Mouse (Mus musculus): ENCODE data around the gene Mecom.

The Mecom gene

DNA sequence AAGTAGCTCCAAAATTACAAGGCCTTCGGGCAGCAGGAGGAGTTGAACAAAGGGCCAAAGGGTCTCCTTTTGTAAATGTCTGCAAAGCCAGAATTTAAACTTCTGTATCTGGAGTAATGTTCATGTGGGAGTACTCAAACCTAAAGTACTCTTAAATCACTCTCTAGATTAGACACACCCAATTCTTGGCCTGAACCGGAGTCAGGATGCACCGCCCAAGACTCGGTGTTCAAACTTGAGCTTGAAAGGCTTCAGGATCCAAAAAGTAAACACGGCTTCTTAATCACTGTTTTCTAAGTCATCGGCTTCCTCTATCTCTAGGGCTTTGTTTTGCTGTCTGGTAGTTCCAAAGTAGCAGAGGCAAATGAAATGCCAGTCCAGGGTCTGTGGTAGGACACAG lies 67.3 kb downstream of the Mecom start:
- DNase-seq: no peak

DNA sequence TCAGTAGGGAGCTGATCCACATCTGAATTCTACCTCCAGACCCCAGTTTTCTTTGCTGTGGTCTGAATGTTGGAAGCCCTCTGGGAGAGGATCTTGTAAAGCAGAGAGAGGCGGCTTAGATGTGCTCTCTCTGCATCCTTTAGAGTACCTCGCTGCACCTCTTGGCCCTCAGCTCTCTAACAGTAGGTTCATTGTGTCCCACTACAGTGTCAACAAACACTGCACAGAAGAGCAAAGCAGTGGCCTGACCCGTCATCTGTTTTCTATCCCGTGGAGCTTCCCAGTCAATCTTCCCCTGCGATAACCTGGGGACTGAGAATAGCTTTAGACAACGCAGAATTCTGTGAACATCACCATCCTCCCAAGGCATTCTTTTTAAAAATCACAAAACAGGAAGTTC lies 69.6 kb downstream of the Mecom start:
- DNase-seq: no peak

GRCm38 (mm10) chr3:30477008-30477407 lies 70.8 kb downstream of the Mecom start:
- no peak for DNase-seq

GRCm38 (mm10) chr3:30475591-30475990 lies 72.2 kb downstream of the Mecom start:
- no peak for DNase-seq

- DNase-seq: no peak
Measured at GRCm38 (mm10) chr3:30468068-30468835, 79.6 kb downstream of the Mecom start.

GRCm38 (mm10) chr3:30466031-30466650 lies 81.7 kb downstream of the Mecom start:
- no peak for DNase-seq

DNA sequence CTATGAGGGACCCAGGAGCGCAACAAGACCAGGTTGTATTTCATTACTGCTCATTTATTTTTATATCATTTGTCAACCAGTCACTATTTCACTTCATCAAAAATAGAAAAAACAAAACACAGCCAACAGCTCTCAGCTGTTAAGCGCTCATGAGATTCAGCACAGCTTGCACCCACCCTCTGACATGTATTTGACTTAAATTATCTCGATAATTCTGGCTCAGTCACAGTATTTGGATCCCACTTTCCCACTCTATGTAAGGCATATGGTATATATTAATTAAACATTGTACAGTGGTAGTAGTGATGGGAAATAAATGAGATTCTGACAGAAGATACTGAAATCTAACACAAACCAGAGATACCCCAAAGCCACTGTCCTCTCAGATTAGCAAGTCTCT lies 83.3 kb downstream of the Mecom start:
- no peak for DNase-seq

DNA sequence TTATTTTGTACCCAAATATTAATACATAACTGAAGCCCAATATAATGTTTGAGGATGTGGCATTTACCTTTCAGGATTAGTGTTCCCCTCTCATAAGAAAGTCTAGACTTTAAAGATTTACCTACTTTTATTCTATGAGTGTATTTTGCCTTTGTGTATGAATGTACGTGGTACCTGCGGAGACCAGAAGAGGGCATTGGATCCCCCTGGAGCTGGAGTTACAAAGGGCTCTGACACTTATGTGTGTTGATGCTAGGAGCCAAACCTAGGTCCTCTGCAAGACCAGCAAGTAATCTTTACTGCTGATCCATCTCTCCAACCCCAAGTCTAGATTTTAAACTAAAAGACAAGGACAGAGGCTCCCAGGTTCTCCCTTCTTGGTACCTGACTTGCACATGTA lies 86.0 kb downstream of the Mecom start:
- no peak for DNase-seq

GRCm38 (mm10) chr3:30460890-30461578 lies 86.8 kb downstream of the Mecom start:
- DNase-seq: no peak

DNA sequence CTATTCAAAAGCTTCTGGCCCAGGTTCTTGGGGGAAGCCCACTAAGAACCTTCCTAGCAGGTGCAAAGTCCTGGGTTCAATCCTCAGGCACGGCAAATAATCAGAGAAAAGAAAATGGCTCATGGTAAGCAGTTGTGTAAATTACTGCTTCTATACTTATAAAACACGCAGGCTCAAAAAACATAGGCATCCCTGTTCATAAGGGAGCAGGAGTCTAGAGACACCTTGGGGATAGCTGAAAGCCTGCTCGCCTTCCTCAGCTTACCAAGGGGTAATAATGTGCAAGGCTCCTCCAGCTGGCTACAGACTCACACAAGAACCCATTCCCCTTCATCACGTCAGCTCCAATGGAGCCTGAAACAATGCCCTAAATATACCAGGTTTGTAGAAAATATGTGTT lies 88.2 kb downstream of the Mecom start:
- no peak for DNase-seq

- DNase-seq: no peak
Measured at GRCm38 (mm10) chr3:30457975-30458678, 89.7 kb downstream of the Mecom start.

- DNase-seq: no peak
Measured at GRCm38 (mm10) chr3:30455902-30456301, 91.9 kb downstream of the Mecom start.

DNA sequence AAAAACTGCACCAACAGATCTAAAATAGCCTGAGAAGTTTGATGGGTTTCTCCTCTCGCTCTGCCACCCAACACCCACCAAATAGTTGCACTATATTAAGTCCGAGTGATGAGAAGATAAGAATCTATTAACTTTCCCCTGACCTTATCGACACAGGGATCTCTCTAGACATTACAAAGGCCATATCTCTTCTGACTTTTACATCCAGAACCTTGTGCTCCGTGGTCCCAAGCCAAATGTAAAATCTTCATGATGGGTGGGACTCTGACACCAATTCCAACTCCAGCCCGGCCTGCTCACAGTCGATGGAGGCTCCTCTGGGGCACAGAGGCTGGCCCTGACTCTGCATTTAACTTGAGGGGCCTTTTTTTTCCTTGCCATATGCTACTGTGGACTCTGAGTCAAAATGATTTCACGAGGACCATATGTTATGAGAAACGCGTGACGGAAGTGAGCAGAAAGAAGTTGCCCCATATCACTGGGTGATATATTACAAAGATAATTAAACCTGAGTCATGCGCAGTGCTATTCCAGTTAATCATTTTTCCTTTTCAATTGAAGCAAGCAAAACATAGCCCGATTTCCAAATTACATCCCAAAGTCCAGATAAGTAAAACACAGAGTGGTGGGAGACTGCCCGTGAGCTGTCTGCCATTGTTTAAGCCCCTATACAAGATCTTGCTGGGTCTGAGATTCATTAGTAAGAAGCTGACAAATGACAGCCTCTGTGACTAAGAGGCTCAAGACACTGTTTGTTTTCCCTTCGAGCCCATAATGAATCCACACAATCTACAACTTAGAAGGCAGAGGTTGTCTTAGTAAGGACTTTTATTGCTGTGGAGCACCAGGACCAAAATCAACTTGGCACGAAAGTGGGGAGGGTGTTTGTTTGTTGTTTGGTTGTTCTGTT lies 94.0 kb downstream of the Mecom start:
- no peak for DNase-seq

DNA sequence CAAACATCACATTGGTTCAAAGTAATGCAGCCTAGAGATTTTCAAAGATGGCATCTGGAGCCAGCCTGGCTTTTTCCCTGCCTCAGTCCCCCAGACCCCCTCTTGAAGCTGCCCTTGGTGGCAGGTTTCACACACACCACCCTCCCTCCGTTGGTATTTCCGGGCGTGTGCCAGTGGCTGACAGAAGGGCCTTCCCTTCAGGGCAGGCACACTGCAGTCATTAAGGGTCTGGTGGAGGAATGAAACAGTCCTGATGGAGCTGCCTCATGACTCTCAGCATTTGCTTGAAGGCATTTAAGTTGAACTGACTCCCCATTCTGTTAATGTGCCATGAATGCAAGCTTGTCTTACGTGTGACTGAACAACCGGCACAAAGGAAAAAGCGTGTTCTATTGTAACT lies 94.8 kb downstream of the Mecom start:
- no peak for DNase-seq

GRCm38 (mm10) chr3:30452511-30452910 lies 95.3 kb downstream of the Mecom start:
- DNase-seq: no peak

- DNase-seq: no peak
Measured at GRCm38 (mm10) chr3:30450206-30450965, 97.4 kb downstream of the Mecom start.

DNA sequence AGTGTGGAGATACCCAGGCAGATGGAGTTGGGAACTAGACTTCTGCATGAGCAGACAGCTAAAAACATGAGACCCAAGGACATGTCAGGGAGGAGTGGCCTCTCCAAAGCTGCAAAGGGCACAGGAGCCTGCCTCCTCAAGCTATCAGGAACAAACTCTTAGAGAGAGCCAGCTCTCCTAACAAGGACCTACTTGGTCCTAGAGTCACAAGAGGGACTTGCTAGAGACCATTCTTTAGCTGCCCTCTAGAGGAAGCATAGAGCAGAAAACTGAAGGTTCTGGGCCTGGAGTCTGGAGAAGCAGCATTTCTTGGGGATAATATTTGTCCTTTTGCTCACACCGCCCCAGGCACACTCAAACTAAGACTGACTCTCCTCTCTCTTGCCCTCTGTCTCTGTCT lies 99.2 kb downstream of the Mecom start:
- DNase-seq: no peak

DNA sequence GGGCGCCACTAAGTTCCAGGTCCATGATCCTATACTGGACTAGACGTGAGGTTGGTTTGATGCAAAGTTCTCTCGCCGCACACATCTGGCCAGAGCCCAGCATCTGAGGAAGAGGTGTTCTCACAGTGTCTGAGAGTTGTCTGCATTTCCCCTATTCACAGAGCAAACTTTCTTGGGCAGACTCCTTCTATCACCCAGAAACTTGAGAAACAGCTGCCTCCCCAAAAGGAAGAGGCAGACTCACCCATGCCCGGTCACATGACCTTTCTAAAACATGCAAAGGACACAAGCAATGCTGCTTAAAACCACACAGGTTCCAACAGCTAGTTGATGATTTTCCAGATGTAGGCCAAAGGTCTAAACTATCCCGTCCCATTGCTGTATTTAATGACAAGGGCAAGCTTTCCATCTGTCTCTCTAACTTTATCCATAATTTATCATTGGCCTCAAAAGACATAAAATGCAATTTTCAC lies 101.8 kb downstream of the Mecom start:
- DNase-seq: no peak

DNA sequence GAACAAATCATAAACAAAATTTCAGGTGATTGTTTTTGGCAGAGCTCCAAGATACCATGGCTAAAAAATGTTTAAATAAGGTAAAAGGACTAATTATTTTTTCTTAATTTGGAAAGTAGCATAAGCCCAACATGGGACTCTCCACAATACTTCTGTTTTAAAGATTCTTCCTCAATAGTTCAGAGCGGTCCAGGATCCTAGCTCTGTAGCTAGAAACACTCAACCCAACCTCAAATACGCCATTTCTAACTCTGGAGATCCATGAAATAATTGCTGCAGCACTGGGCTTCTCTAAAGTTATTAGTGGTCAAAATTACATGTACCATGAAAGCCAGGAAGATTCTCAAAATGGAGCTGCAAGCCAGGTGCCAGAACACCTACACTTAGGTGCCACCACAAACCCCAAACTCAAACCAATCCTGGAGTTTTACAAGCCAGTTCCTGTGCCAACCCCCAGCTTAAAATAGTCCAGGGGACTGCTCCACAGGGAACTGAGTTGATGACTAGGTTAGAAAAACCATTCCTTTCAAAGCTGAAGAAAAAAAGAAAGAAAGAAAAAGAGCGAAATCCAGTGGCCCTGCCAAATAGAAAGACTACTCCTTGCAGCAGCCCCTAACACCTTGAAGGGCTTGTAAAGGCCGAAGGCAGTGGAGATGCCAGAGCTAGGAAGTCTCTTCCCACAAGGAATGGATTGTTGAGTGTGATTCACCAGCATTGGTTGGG lies 102.4 kb downstream of the Mecom start:
- no peak for DNase-seq

DNA sequence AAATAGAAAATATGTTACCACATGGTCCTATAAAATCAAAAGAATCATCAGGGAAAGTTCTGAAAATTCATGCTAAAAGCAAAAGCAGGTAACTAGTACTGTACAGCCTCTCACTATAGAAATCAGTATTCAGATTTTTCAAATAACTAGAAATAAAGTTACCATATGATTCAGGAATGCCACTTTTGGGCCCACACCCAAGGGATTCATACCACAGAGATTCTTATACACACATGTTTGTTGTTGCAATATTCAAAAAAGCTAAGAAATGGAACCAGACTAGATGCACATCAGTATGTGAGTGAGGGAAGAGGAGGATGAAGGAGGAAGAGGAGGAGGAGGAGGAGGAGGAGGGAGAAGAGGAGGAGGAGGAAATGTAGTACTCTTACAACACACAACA lies 106.2 kb downstream of the Mecom start:
- no peak for DNase-seq

GRCm38 (mm10) chr3:30438007-30438406 lies 109.8 kb downstream of the Mecom start:
- DNase-seq: no peak

All from right cerebral cortex, adult 18-20 months (tissue).